Mouse (Mus musculus): ENCODE results near the gene Zfp263. TPM values are rescaled to one million over a fixed set of nuclear protein-coding genes. Genes with fewer than 3 reads are reported as not detected.

The Zfp263 gene
- polyA plus RNA-seq, 1 experiment from 2014 or later = 40.6 TPM

GRCm38 (mm10) chr16:3788394-3788793 is 44.5 kb downstream of the Zfp263 start:
- Histone ChIP-seq H3K9ac (ENCODE audit: low read depth, low read length) (no peak overlapping the region), H3K27ac (ENCODE audit: low read depth, low read length) (no peak overlapping the region)

More at GRCm38 (mm10) chr16:3788394-3788793, 44.5 kb downstream of the Zfp263 start:
- Histone ChIP-seq H3K27me3 (replicated peaks; ENCODE audit: control insufficient read depth, insufficient read depth, low read length) (no peaks in the 10 kb centered on the region), H3K4me1 (ENCODE audit: control insufficient read depth, insufficient read depth, low read depth, low read length) (no peaks in the 10 kb centered on the region), H3K4me3 (ENCODE audit: low read length) (no peak overlapping the region), H3K36me3 (ENCODE audit: control insufficient read depth, insufficient read depth, low read length) (no peaks in the 10 kb centered on the region), H3K4me2 (ENCODE audit: low read length) (no peak overlapping the region), H3K9me3 (ENCODE audit: control insufficient read depth, low read length) (no peaks in the 10 kb centered on the region)
- ATAC-seq = no peak

Other genes starting within 250 kb of the Zfp263 start
- not detected in 2 replicates for gene Olfr161, start 153.1 kb upstream of the Zfp263 start, polyA plus RNA-seq (2015; fragmentation: Nextera tagmentation; extraction: Ambion mirVana)
- gene Mefv, start 26.0 kb upstream of the Zfp263 start, polyA plus RNA-seq (2015; fragmentation: Nextera tagmentation; extraction: Ambion mirVana) = not detected in 2 replicates
- gene Olfr15, start 86.8 kb downstream of the Zfp263 start, polyA plus RNA-seq (2015; fragmentation: Nextera tagmentation; extraction: Ambion mirVana) = not detected in 2 replicates
- 2.5 and 3.3 TPM in 2 replicates for gene Zfp174, start 103.2 kb downstream of the Zfp263 start, polyA plus RNA-seq (2015; fragmentation: Nextera tagmentation; extraction: Ambion mirVana)
- 105 and 107 TPM in 2 replicates for gene Naa60, start 128.3 kb downstream of the Zfp263 start, polyA plus RNA-seq (2015; fragmentation: Nextera tagmentation; extraction: Ambion mirVana)
- gene Zfp597, start 140.5 kb downstream of the Zfp263 start, polyA plus RNA-seq (2015; fragmentation: Nextera tagmentation; extraction: Ambion mirVana) = 12.7 and 15.6 TPM in 2 replicates
- gene Gm20695, start 140.6 kb downstream of the Zfp263 start, polyA plus RNA-seq (2015; fragmentation: Nextera tagmentation; extraction: Ambion mirVana) = 0.51 and 1.5 TPM in 2 replicates
- 15.7 and 16.2 TPM in 2 replicates for gene 1700037C18Rik, start 164.6 kb downstream of the Zfp263 start, polyA plus RNA-seq (2015; fragmentation: Nextera tagmentation; extraction: Ambion mirVana)
- gene Cluap1, start 164.7 kb downstream of the Zfp263 start, polyA plus RNA-seq (2015; fragmentation: Nextera tagmentation; extraction: Ambion mirVana) = 37.0 and 42.3 TPM in 2 replicates
- 0.70 and 1.1 TPM in 2 replicates for gene Nlrc3, start 232.5 kb downstream of the Zfp263 start, polyA plus RNA-seq (2015; fragmentation: Nextera tagmentation; extraction: Ambion mirVana)

Measured in hindbrain, embryonic 16.5 days (tissue).